Mouse (Mus musculus) cortical plate, adult 2 months (tissue): ENCODE results near the gene Nqo1.

Experiments used
- CTCF ChIP-seq: fragments of 200-500 bp; IDR thresholded peaks from 2 replicates; pipeline ENCODE4 v1.5.1; 2011; ENCODE audit warnings: mild to moderate bottlenecking, control low read depth, low read length; ENCODE audit not compliant: insufficient read depth; ENCODE audit errors: extremely low read depth
- POLR2A ChIP-seq: fragments of 200-500 bp; IDR thresholded peaks from 2 replicates; pipeline ENCODE4 v1.6.1; 2011; ENCODE audit warnings: mild to moderate bottlenecking, low read length, control low read depth; ENCODE audit not compliant: insufficient read depth; ENCODE audit errors: extremely low read depth

DNA sequence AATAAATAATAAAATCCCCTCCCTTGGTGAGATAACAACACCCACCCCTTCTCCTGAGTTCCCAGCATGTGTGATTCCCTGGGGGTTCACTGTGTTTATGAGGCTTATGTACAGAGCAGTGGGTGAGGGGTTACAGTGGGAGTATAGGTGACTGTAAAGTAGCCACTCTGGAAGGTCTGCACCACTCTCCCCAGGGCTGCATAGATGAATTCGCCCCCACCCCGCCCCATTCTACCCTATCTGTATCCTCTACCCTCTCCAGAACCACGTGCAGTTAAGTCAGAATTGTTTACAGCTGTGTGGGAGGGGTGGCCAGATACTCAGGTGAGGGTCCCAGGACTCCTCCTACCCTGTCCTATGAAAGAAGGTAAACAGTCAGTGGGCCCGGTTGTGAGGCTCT, 20.1 kb downstream of the Nqo1 start:
- TF ChIP-seq CTCF: no peak
- no peak for TF ChIP-seq POLR2A
